Mouse (Mus musculus): ENCODE measurements around the gene Gid4.
"Not testable (repeated sequence)": the region's sequence is repeated elsewhere in the genome, so short reads cannot be mapped to it uniquely, and the experiment has no call there.

Gid4 gene

DNA sequence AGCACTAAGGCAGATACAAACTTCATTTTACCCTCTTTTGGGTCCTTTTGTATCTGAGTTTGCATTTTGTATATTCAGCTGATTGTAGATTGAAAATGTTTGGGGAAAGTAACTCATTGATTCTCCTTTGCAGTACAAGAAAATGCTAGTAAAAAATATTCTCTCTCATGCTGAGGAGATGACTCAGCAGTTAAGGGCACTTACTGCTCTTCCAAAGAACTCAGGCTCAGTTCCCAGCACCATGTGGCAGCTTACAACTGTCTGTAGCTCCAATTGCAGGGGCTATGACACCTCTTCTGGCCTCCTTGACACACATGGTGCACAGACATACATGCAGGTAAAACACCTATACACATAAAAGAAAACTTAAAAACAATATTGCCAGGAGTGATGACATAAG lies 16.6 kb downstream of the Gid4 start:
- DNase-seq, result no peak

- no peak for DNase-seq
Observed at GRCm38 (mm10) chr11:60435133-60435532, 18.2 kb downstream of the Gid4 start.

- no peak for DNase-seq
Observed at GRCm38 (mm10) chr11:60436618-60437017, 19.7 kb downstream of the Gid4 start.

- not testable (repeated sequence) for DNase-seq
Observed at GRCm38 (mm10) chr11:60439621-60440020, 22.7 kb downstream of the Gid4 start.

GRCm38 (mm10) chr11:60440176-60440575 lies 23.2 kb downstream of the Gid4 start:
- DNase-seq, result no peak

DNA sequence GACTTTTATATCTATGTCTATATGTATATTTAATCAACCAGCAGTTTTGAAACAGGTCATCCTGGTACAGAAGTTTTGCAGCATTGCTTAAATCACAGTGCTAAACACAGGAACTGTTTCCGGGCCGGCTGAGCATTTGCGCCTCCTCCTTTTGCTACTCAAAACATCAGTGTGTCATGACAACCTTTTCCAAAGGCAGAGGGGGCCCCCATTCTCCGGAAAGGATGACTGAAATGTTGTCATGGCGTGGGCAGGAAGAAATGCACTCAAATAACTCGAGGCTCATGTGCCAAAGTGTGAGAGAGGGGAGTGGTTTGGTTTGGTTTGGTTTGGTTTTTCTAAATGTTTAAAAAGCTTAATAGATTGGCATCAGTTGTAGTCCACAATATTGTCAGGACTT lies 26.0 kb downstream of the Gid4 start:
- DNase-seq, result no peak

DNA sequence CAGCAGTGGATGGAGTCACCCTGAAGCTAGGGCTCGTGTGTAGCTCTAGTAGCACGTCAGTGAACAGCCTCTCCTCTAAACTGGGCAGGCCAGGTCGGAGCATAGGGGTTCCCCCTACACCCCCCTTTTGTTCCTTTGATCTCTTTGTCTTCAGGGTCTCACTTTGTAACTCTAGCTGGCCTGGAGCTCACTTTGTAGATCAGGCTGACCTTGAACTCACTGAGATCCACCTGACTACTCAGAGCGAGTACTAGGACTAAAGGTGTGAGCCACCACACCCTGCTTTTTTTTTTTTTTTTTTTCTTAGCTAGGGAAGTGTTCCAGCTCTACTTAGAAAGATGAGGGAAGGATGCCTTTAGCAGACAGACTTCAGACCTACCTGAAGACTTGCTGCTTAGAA lies 27.1 kb downstream of the Gid4 start:
- no peak for DNase-seq

GRCm38 (mm10) chr11:60454080-60454744 lies 37.3 kb downstream of the Gid4 start, which contains the start of gene Drg2:
Gene Drg2, plus strand, starts transcription at chr11:60454591.
- DNase-seq, result peak; percentile 87 to 89

- DNase-seq, result no peak
Observed at GRCm38 (mm10) chr11:60454745-60455087, 37.8 kb downstream of the Gid4 start.

DNA sequence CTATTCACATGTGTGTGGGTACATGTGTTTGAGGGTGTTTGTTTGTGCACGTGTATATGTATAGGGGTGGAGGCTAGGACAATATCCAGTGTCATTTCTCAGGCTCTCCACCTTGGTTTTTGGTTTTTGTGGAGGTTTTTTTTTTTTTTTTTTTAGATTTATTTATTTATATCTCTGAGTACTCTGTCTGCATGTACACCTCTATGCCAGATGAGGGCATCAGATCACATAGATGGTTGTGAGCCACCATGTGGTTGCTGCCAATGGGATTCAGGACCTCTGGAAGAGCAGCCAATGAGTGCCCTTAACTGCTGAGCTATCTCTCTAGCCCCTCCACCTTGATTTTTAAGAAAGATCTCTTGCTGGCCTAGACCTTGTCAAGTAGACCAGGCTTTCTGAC lies 41.0 kb downstream of the Gid4 start:
- no peak for DNase-seq

DNA sequence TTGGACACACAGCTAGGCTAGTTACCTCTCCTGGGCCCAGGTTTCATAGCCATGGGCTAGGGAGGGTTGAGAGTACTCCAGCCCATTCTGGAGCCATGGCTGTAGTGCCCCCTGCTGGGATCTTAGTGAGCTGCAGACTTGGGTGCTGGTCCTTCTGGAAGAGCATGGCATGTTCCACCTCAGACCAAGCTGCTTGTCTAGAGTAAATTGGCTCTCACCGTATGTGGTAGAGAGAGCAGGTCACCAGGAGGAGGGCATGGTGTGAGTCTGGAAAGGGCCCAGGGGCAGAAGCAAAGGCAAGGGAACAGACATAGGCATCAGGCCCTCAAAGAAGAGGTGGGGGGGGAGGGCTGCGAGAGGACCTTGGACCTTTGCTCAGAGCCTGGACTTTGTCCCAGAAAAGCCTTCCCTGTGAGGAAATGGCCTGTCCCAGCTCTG lies 49.0 kb downstream of the Gid4 start:
- peak; percentile 32 to 42 for DNase-seq

DNA sequence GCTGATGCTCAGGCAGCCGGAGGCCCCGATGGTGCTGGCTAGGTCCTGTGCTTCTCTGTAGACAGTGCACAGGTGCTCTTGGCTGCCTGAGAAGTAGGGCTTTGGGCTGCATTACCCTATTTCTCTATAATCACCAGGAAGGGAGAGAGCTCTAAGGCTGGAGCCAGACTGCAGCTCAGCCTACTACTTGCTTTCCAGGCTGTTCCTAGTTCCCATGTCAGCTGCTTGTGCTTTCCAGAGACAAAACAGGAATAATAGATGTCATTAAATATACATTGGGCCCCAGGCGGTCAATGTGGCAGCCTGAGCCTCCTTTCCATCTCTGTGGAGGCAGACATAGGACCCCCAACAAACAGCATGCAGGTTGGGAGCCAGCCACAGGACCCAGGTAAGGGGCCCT lies 52.1 kb downstream of the Gid4 start, which contains the start of gene Myo15:
TSS of gene Myo15 (plus strand) at position 301 of the 400 bp plus-strand sequence.
- no peak for DNase-seq

- no peak for DNase-seq
Observed at GRCm38 (mm10) chr11:60470743-60471142, 53.8 kb downstream of the Gid4 start.

DNA sequence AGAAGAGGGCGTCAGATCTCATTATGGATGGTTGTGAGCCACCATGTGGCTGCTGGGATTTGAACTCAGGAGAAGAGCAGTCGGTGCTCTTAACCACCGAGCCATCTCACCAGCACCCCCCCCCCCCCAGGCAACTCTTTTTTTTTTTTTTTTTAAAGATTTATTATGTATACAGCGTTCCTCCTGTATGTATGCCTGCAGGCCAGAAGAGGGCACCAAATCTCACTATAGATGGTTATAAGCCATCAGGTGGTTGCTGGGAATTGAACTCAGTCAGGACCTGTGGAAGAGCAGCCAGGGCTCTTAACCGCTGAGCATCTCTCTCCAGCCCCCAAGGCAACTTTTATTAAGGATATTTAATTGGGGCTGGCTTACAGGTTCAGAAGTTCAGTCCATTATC lies 57.6 kb downstream of the Gid4 start:
- DNase-seq, result no peak

GRCm38 (mm10) chr11:60475668-60476362 lies 58.9 kb downstream of the Gid4 start:
- DNase-seq, result no peak

GRCm38 (mm10) chr11:60478121-60478520 lies 61.2 kb downstream of the Gid4 start:
- no peak for DNase-seq

GRCm38 (mm10) chr11:60486267-60486666 lies 69.3 kb downstream of the Gid4 start:
- DNase-seq, result no peak

GRCm38 (mm10) chr11:60492726-60493125 lies 75.8 kb downstream of the Gid4 start:
- no peak for DNase-seq

GRCm38 (mm10) chr11:60495692-60496091 lies 78.7 kb downstream of the Gid4 start:
- DNase-seq, result no peak

Data from thymus, postnatal 36 days (tissue).